Mouse (Mus musculus) forelimb bud, embryonic 11.5 days (tissue): Measurements from ENCODE around the gene Acoxl.

Experiments
- DNase-seq: peaks from one replicate; pipeline ENCODE4 v3.0.0-alpha.2; 2012; ENCODE audit warnings: low read depth, low spot score

Acoxl gene

GRCm38 (mm10) chr2:127937079-127937478 lies 98.4 kb downstream of the Acoxl start:
- no peak for DNase-seq

GRCm38 (mm10) chr2:127939206-127939605 lies 100.5 kb downstream of the Acoxl start:
- no peak for DNase-seq

DNA sequence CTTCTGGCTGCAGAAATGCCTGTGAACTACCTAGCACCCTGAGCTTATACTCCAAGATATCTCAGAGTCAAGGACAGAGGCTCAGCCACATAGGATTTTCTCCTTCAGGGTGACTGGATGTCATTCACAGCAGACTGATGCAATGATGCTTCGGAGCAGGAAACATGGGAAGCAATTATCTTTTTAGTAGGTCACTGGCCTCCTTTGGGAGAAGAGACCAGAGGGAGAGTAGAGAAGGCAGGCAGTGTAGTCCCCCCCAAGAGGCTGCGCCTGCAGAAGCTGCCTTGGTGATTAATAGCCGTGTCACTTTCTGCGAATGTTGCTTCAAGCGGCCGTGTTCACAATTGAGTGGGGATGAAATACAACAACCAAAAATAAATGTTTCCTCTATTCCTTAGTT lies 121.9 kb downstream of the Acoxl start:
- DNase-seq, result no peak

- DNase-seq, result no peak
Measured at GRCm38 (mm10) chr2:127961154-127961553, 122.5 kb downstream of the Acoxl start.

DNA sequence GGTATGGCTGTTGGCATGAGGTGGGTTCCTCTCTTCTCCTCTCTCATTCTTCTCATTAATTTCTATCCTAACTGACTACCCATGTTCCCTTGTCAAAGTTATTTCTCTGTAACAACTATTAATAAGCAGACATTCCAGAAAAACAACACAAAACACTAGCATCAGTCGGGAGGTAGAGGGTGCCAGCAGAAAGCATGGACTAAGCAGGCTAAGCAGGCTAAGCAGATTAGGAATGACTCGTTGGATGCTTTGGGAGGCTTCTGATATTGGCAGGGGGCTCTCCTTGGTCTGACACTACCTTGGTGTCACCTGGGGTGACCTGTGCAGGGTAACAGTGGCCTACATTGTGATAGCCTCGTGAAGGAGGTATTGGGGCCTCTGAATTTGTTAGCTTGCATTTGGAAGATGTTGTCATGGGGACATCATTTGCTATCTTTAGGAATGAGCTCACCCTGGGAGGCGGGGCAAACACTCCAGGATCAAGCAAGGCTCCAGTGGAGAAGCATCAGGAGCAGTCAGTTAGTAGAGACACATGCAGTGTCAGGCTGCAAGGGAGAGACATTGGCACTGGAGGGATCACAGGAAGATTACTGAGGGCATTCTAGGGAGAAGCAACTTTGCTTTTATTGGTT lies 123.2 kb downstream of the Acoxl start:
- DNase-seq, result no peak

DNA sequence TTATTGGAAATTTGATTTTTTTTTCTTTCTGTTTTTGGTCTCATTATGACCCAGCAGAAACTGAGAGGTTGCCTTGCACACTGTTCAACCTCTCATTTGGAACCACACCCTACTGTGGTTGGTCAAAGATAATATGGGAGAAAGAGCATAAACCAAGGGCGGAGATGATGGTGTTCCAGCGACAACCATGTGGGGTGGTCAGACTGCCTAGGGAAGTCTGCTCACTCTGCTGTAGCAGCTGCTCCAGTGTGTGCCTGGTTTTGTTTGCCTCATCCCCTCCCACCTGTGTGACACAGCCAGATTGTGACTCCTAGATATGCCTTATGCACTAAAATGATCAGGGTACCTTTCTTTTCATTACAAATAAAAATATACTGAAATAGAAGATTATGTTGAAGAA lies 130.3 kb downstream of the Acoxl start:
- no peak for DNase-seq

GRCm38 (mm10) chr2:127976276-127976675 lies 137.6 kb downstream of the Acoxl start:
- no peak for DNase-seq

DNA sequence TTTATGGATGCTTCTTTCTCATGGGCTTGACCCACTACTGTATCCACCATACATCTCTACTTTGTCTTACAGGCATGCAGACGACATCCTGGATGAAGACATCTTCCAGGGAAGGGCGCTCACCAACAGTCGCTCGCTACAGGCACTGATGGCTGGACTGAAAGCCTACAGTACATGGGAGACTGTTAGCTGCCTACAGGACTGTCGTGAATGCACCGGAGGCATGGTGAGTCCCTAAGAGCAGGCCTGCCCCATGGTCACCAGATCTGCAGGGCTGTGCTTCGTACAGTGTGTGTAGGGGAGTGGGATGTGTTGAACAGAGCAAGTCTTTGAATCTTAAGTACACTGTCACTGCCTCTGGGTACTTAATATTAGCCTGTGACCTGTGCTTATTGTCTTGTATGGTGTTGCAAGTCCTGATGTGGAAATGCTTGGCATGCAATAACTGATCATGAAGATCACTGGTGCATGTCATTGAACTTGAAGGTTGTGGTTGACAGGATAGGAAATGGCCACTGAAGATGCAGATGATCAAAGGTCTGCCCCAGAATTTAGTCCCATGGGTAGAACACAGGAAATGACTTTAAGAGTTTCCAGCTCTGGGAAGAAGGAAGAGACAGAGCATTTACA lies 140.0 kb downstream of the Acoxl start:
- no peak for DNase-seq

DNA sequence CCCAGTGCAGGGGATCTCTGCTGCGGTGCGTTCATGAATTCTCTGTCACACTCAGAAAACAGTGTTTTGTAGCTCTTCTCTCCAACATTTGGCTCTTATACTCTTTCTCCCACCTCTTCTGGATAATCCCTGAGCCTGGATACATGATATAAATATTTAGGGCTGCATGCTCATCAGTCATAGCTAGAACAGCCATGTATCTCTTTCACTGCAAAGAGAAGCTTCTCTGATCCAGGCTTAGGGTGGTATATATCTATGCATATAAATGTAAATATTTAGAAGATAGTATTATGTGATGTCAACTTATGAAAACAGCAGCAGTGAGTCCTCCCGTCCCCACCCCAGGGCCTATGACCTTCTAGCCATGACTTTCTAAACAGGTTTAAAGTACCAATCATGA lies 143.9 kb downstream of the Acoxl start:
- DNase-seq, result no peak

DNA sequence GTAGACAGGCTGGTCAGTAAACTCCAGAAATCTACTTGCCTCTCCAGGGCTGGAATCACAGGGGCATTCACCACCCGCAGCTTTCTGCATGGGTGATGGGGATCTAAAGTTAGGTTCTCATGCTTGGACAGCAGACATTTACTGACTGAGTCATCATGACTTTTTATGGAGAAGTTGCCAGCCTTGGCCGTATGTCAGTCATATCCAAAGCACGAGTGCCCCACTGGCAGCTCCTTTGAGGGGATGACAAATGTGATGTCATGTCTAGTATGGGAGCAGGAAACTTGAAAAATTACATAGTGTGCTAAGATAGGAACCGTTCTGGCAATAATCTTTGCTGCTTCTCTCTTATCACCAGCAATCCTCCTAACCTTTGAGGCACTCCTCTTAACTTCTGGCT lies 144.6 kb downstream of the Acoxl start:
- no peak for DNase-seq

DNA sequence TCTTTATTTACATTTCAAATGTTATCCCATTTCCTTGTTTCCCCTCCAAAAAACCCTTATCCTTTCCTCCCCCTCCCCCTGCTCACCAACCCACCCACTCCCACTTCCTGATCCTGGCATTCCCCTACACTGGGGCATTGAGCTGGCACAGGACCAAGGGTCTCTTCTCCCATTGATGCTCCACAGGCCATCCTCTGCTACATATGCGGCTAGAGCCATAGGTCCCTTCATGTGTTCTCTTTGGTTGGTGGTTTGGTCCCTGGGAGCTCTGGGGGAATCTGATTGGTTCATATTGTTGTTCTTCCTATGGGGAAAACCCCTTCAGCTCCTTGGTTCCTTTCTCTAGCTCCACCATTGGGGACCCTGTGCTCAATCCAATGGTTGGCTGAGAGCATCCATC lies 145.3 kb downstream of the Acoxl start:
- DNase-seq, result no peak

DNA sequence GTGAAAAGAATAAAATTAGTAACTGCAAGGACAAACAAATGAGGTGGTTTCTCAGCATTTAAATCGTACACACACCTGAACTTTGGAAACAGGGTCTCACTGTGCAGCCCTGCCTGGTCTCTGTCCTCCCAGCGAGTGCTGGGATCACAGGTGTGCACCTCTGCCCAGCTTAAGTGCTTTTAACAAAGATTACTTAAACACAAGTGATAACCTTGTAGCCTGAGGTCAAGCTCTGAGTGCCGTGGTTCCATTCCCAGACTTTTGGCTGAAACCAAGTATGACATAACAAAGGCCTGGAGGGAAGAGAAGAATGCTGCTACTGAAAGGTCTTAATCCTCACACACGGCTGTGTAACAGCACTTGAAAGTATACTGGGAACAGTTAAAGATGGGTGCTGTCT lies 149.0 kb downstream of the Acoxl start:
- no peak for DNase-seq

GRCm38 (mm10) chr2:127990856-127991479 lies 152.3 kb downstream of the Acoxl start:
- DNase-seq, result no peak

GRCm38 (mm10) chr2:127991656-127992055 lies 153.0 kb downstream of the Acoxl start:
- DNase-seq, result no peak

GRCm38 (mm10) chr2:128008662-128009423 lies 170.2 kb downstream of the Acoxl start:
- DNase-seq, result no peak

- DNase-seq, result no peak
Measured at GRCm38 (mm10) chr2:128014613-128015012, 175.9 kb downstream of the Acoxl start.

- DNase-seq, result no peak
Measured at GRCm38 (mm10) chr2:128015602-128016001, 176.9 kb downstream of the Acoxl start.

- DNase-seq, result no peak
Measured at GRCm38 (mm10) chr2:128020039-128020907, 181.6 kb downstream of the Acoxl start.

DNA sequence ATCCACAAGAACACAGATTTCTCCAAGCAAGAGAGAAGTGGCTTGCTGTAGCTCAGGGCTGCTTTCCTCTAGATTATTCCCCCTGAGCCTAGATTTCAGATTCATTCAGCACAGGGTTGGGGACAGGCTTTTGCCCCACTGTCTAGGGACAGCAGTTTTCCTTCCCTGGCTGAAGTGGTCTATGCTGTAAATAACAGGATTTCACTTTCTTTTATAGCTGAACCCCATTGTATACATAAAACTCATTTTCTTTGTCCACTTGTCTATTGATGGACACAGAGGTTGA lies 182.2 kb downstream of the Acoxl start:
- DNase-seq, result no peak

DNA sequence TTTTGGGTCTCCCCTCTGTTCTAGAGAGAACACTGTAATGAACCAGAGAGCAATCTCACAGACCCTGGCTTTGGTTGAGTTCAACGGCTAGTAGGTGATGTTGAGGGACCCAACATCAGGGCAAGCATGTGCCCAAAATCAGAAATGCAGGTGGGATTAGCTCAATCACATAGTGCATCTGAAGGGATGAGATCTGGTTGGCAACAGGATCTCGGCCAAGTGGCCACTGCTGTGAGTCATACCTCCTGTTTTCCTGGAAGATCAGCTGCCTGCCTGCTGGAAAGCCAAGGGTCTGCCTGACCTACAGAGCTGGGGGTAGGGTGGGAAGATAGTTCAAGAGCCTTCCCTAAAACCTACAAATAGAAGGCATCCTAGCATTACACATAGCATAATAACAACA lies 185.2 kb downstream of the Acoxl start:
- no peak for DNase-seq

DNA sequence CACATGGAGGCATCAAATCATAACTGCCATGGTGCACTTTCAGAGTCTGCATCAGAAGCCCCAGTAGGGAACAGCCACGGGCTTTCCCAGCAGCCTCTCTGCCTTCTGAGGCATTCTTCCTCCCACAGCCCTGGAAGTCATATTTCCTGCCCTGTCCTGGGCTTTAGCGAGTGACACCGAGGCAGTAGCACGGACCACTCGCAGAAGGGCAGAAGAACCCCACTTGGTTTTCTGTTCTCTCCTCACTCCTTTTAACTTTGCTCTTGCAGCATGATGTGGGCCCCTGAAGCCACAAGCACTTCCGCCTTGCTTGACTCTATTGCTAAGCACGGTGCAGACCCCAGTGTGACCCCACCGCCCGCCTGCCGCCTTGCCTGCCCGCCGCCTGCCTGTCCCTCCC lies 189.0 kb downstream of the Acoxl start:
- no peak for DNase-seq

- no peak for DNase-seq
Measured at GRCm38 (mm10) chr2:128029968-128030367, 191.3 kb downstream of the Acoxl start.
